Mouse (Mus musculus): ENCODE results near the gene Kcnk7. TPM values are rescaled to one million over a fixed set of nuclear protein-coding genes. Genes with fewer than 3 reads are reported as not detected.

Gene Kcnk7
- total and polyA plus RNA-seq, 3 experiments = not detected

DNA sequence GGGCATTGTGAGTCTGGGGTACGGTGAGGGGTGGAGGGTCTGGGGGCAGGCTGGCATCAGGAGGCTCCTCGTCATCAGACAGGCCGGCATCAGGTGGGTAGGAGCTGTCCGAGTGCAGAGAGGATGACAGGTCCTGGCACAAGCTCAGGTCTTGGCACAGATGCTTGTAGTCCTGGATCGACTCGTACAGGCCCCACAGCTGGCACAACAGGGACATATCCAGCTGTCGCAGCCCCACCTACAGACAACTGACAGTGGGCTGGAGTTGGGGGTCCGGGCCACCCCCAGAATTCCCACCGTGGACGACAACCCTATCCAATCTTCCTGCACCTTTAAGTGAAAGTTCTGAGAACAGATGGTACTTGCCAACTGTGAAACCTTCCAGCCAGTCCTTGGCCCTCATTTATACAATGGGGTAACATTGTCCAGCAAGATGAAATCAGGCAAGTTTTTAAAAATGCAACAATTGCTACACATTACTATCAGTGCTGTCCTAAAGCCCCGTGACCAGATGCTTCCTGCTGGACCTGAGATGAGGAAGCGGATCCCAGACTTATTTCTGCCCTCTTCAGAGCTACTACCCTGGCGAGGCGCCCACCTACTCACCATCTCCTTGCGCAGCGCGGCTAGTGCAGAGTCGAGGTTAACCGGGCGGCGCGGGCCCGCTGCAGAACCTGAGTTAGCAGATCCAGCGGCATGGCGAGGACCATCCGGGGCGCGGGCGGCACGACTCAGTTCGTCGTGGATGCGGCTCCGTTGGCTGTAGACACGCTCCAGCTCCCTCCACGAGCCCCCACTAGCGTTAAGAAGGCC, 24.7 kb downstream of the Kcnk7 start:
- TF ChIP-seq CTCF (IDR thresholded peaks at IDR 0.05) (no peak), EP300 (IDR thresholded peaks at IDR 0.05; ENCODE audit: insufficient read depth, low read depth, low read length) (no peak), POLR2A (IDR thresholded peaks at IDR 0.05; ENCODE audit: insufficient read depth, low read depth, low read length) (no peak)
- Histone ChIP-seq H3K79me2 (replicated peaks; ENCODE audit: control insufficient read depth, insufficient read depth, low read length) (no peaks in the 10 kb centered on the region), H3K4me1 (ENCODE audit: control insufficient read depth, insufficient read depth, low read length) (peaks cover 25% of the 10 kb centered on the region), H3K4me3 (peak overlapping the region; percentile 73), H3K27me3 (ENCODE audit: control insufficient read depth, insufficient read depth, low read length) (no peaks in the 10 kb centered on the region), H3K9ac (ENCODE audit: low read depth, low read length) (peak overlapping the region; percentile 91), H3K27ac (peak overlapping the region; percentile 95), H3K36me3 (ENCODE audit: control insufficient read depth, insufficient read depth, low read length) (no peaks in the 10 kb centered on the region)
- peak; percentile 66 to 70 for DNase-seq
- WGBS = 2% methylated on average over 37 of the region's 37 CpGs
- intact Hi-C loops (cut with DNase I) = loop anchor here (1.0 to 5.0 kb wide), 6 partner anchors 18 to 398 kb away; partner anchors contain the start of genes Kat5, Scyl1 and Snx15

GRCm38 (mm10) chr19:5729444-5729815, 25.3 kb downstream of the Kcnk7 start, which contains the start of gene Fam89b:
Gene Fam89b (minus strand): TSS chr19:5729653.
- H3K4me1 ChIP-seq (ENCODE audit: control insufficient read depth, insufficient read depth, low read length) = peaks cover 20% of the 10 kb centered on the region
- H3K9ac ChIP-seq (ENCODE audit: low read depth, low read length) = peak within 1 kb of the TSS; percentile 91
- under 1% methylated on average over 37 of the region's 37 CpGs for WGBS
- peak within 1 kb of the TSS; percentile 95 for H3K27ac ChIP-seq
- no peaks in the 10 kb centered on the region for H3K27me3 ChIP-seq (ENCODE audit: control insufficient read depth, insufficient read depth, low read length)
- no peaks in the 10 kb centered on the region for H3K79me2 ChIP-seq (replicated peaks; ENCODE audit: control insufficient read depth, insufficient read depth, low read length)
- TF ChIP-seq EP300 (IDR thresholded peaks at IDR 0.05; ENCODE audit: insufficient read depth, low read depth, low read length) (0 out of 2 replicates have a peak, but pooled peaks have one; percentile 41), POLR2A (IDR thresholded peaks at IDR 0.05; ENCODE audit: insufficient read depth, low read depth, low read length) (peak; percentile 96), CTCF (IDR thresholded peaks at IDR 0.05) (0 out of 2 replicates have a peak, but pooled peaks have one; percentile 3)
- no peaks in the 10 kb centered on the region for H3K36me3 ChIP-seq (ENCODE audit: control insufficient read depth, insufficient read depth, low read length)
- peak within 1 kb of the TSS; percentile 73 for H3K4me3 ChIP-seq
- intact Hi-C loops (cut with DNase I) = loop anchor here (2.0 to 5.0 kb wide), 5 partner anchors 41 to 398 kb away; partner anchors contain the start of genes Kat5, Scyl1 and Snx15
- peak; percentile 93 to 95 for DNase-seq

DNA sequence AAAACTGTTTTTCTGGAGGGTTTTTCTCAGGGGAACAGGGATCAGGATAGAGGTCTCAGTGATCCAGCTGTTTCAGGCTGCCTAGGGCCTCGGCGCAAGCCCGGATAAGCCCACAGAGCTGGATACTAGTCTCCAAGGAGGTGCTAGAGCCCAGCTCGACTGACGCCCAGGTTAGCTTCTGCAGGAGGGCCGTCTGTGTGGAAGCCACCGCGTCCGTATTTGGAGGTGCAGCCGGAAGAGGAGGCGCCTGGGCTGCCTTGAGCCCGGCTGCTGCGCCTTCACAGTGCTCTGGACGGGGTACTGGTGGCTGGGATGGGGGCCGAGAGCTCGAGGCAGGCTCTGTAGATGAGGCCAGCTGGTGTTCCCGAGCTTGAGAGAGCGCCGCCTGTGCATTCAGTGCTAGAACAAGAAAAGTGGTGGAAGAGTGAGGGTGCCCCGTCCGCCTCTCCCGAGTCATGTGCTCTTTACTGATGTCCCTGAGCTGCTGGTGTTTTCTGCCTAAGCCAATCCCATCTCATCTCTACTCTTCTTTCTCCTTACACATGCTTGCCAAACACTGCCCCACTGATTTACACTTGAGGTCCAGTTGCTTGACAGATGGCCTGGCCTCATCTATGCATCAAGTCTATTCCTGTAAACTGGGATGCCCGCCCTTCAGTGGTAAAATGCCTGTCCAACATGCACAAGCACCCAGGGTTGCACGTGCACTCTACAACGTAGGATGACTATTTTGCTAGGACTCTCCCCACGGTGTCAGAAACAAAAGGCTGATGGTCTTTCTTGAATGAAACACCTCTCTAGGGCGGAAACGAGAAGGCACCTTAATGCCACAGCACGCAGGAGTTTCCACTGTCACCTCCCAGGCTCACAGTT, 26.4 kb downstream of the Kcnk7 start:
- Histone ChIP-seq H3K36me3 (ENCODE audit: control insufficient read depth, insufficient read depth, low read length) (no peaks in the 10 kb centered on the region), H3K9ac (ENCODE audit: low read depth, low read length) (0 out of 2 replicates have a peak overlapping the region, but pooled peaks have one; percentile 55), H3K4me1 (ENCODE audit: control insufficient read depth, insufficient read depth, low read length) (peaks cover 19% of the 10 kb centered on the region), H3K27ac (no peak overlapping the region; the same call in 1 of the 2 replicates), H3K79me2 (replicated peaks; ENCODE audit: control insufficient read depth, insufficient read depth, low read length) (no peaks in the 10 kb centered on the region), H3K4me3 (peak overlapping the region; percentile 78), H3K27me3 (ENCODE audit: control insufficient read depth, insufficient read depth, low read length) (no peaks in the 10 kb centered on the region)
- no peak for DNase-seq
- intact Hi-C loops (cut with DNase I) = no loop called here
- 78% methylated on average over 29 of the region's 29 CpGs for WGBS
- TF ChIP-seq POLR2A (IDR thresholded peaks at IDR 0.05; ENCODE audit: insufficient read depth, low read depth, low read length) (no peak), CTCF (IDR thresholded peaks at IDR 0.05) (peak; percentile 48)

DNA sequence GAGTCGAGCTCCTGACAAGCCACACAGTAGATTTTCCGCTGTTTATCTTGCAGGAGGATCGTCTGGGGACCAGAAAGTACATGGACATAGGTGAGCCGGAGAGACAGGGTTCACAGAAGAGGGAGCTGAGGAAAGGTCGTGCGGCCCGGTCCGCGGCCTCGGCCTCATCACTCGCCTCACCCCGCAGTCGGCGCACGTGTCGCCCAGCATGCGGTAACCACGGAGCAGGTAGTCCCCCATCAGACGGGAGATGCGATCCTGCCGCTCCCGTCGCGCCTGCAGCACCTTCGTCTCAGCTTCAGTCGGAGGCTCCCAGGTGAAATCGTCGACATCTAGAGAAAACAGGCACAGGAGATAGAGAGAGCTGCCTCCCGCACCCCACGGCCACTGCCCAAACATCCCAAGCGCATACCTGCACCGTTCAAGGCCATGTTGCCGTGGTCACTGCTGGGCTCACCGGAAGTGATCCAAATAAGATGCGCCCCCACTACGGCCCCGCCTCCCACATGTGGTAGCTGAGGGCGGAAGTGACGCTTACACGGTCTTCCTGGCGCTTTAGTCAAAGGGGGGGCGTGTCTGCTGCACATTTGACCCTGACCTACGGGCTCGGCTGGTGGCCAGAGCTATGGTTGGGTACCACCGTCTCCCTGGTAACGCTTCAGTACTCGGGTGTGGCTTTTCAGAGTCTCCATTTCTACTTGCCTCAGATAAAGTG, 27.3 kb downstream of the Kcnk7 start:
- intact Hi-C loops (cut with DNase I) = no loop called here
- no peaks in the 10 kb centered on the region for H3K36me3 ChIP-seq (ENCODE audit: control insufficient read depth, insufficient read depth, low read length)
- H3K4me3 ChIP-seq = peak overlapping the region; percentile 78
- peak overlapping the region; percentile 69 for H3K27ac ChIP-seq
- no peak for TF ChIP-seq CTCF (IDR thresholded peaks at IDR 0.05)
- peak; percentile 85 for TF ChIP-seq POLR2A (IDR thresholded peaks at IDR 0.05; ENCODE audit: insufficient read depth, low read depth, low read length)
- peak; percentile 80; the same call in 1 of the 2 replicates for TF ChIP-seq EP300 (IDR thresholded peaks at IDR 0.05; ENCODE audit: insufficient read depth, low read depth, low read length)
- peak; percentile 92 for DNase-seq
- peak overlapping the region; percentile 55 for H3K9ac ChIP-seq (ENCODE audit: low read depth, low read length)
- H3K4me1 ChIP-seq (ENCODE audit: control insufficient read depth, insufficient read depth, low read length) = peaks cover 19% of the 10 kb centered on the region
- H3K79me2 ChIP-seq (replicated peaks; ENCODE audit: control insufficient read depth, insufficient read depth, low read length) = no peaks in the 10 kb centered on the region
- H3K27me3 ChIP-seq (ENCODE audit: control insufficient read depth, insufficient read depth, low read length) = no peaks in the 10 kb centered on the region
- WGBS = 1% methylated on average over 47 of the region's 47 CpGs

- Histone ChIP-seq H3K27me3 (ENCODE audit: control insufficient read depth, insufficient read depth, low read length) (no peaks in the 10 kb centered on the region), H3K9ac (ENCODE audit: low read depth, low read length) (no peak overlapping the region), H3K27ac (no peak overlapping the region), H3K4me1 (ENCODE audit: control insufficient read depth, insufficient read depth, low read length) (peaks cover 5% of the 10 kb centered on the region; the same call in 1 of the 2 replicates), H3K79me2 (replicated peaks; ENCODE audit: control insufficient read depth, insufficient read depth, low read length) (no peaks in the 10 kb centered on the region), H3K4me3 (no peak overlapping the region), H3K36me3 (ENCODE audit: control insufficient read depth, insufficient read depth, low read length) (no peaks in the 10 kb centered on the region)
- WGBS = 70% methylated on average over 9 of the region's 9 CpGs
- TF ChIP-seq POLR2A (IDR thresholded peaks at IDR 0.05; ENCODE audit: insufficient read depth, low read depth, low read length) (no peak), CTCF (IDR thresholded peaks at IDR 0.05) (no peak), EP300 (IDR thresholded peaks at IDR 0.05; ENCODE audit: insufficient read depth, low read depth, low read length) (no peak)
- DNase-seq = no peak
- intact Hi-C loops (cut with DNase I) = no loop called here
Observed at GRCm38 (mm10) chr19:5734325-5734724, 30.2 kb downstream of the Kcnk7 start.

Measured in heart, adult 2 months (tissue).